In the genomic region with DNA sequence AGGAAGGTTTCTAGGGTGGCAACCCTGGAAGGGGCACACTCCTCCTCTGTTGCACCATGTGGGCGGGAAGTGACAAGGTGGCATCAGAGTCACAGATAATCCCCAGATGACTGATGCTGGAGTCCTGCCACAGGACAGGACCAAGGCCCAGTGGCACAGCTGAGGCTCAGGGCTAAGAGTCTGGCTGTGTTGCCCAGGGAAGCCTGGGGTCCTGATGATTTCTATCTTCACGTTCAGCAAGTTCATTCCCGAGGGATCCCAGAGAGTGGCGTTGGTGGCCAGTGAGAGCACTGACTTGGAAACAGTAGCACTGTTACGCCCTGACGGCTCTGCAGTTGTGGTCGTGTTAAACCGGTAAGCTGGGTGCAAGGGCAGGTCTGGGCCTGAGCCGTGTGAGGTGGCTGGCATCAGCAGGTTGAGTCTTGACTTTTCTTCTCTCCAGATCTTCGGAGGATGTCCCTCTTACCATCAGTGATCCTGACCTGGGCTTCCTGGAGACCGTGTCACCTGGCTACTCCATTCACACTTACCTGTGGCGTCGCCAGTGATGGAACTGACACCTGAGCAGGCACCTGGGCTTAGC, we compare ENCODE assay signal across 10 mouse cellular contexts.
"Had no signal": no experiment of that assay in that cellular context is flagged by ENCODE, and none has a peak within 500 bp of the region (broad histone marks: within the 10 kb centered on the region; RNA-seq: fewer than 3 reads in every experiment).

No protein-coding gene starts in this region.

- ATAC-seq: intestine, embryonic 16.5 days; midbrain, embryonic 13.5 days had no signal

- H3K9me3 ChIP-seq: limb, embryonic 12.5 days; midbrain, embryonic 13.5 days had no signal

- DNase-seq: kidney, adult 8-10 months; kidney, postnatal 36 days; layer of hippocampus, adult 9-11 months; layer of hippocampus, postnatal 36 days; lung, adult 18-20 months; thymus, postnatal 36 days had no signal

- H3K9ac ChIP-seq: limb, embryonic 12.5 days; liver, embryonic 14.5 days; midbrain, embryonic 13.5 days had no signal

- H3K4me3 ChIP-seq: limb, embryonic 12.5 days; midbrain, embryonic 13.5 days had no signal

- H3K4me2 ChIP-seq: limb, embryonic 12.5 days; midbrain, embryonic 13.5 days had no signal

- H3K27me3 ChIP-seq: limb, embryonic 12.5 days; midbrain, embryonic 13.5 days had no signal

- H3K27ac ChIP-seq: limb, embryonic 12.5 days; liver, embryonic 14.5 days; midbrain, embryonic 13.5 days had no signal
